Mouse (Mus musculus) frontal cortex, postnatal 36 days (tissue): ENCODE measurements around the gene Ccdc65.

Source experiments
- DNase-seq, 2 experiments: peaks; one replicate each; pipeline ENCODE4 v3.0.0; 2022; ENCODE audit warnings: low spot score in 2 of 2

The Ccdc65 gene

DNA sequence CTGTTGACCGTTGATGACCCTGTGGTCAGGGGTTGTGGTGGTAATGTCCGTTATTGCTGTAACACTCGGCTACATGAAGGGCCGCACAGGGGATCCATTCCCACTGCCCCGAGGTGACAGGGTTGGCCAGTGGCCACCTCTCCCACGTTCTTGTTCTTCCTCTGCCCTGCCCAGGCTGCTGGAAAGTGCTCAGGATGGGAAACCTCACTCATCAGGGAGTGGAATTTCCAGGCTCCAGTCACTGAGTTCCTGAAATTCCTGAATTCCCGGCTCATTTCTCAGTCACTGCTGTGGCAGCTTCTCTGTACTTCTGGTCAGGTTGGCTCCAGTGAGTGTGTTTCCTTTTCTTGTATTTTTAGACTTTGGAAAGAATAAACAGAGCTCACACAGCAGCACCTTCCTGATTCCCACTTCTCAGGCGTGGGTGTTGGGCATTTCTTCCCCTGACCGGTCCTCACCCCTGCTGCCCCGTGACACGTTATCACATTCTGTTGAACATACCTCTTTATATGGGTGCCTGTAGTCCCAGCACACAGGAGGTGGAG, 15.8 kb upstream of the Ccdc65 start:
- DNase-seq, result no peak

GRCm38 (mm10) chr15:98695726-98696125, 12.3 kb upstream of the Ccdc65 start:
- no peak for DNase-seq

DNA sequence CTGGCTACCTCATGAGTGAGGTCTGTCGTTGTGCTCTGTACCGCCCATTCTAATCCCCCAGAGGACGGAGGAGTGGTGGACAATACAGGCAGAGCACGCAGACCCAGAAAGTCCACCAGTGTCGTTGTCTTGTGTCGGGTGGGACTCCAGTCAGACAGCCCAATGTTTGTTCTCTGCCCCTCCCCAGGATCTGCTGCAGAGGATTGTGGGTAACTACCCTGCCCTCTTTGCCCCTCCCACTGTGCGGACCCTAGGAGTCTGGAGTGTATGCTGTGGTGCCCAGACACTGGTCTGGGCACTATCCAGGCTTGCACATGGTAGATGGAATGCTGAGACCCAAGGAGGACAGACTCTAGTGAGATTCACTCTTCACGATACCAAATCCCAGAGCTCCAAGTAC, 11.8 kb upstream of the Ccdc65 start:
- DNase-seq, result no peak

GRCm38 (mm10) chr15:98699190-98700105, 8.6 kb upstream of the Ccdc65 start:
- DNase-seq, result peak; percentile 93 to 96

DNA sequence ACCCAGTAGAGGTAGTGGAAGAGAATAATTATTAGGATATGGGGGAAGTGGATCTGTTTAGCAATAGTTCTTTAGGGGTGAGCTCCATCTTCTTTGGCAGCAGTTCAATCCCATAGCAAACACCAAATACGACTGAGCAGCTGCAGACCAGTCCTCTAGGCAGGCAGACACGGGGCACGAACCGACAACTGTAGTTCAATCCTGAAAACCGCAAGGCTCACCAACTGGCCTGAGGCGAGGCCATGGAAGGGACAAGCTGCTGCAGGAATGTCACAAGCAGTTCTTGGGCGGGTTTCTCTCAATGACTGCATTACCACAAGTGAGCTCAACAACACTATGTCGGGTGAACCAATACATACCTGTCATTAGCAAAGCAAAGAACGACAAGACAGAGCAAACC, 3.7 kb upstream of the Ccdc65 start:
- no peak for DNase-seq

DNA sequence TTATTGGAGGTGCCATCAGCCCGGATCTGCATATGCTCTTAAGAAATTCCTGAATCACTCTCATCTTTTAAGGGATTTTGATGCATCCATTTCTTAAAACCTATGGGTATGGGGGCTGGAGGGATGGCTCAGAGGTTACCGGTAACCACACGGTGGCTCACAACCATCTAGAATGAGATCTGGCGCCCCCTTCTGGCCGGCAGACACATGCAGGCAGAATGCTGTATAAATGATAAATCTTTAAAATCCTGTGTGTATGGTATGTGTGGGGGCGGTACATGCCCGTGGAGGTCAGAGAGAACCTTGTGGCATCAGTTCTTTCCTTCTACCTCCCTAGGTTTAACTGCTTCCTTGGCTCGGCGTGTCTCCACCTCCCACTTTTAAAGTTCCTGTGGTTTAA, 2.4 kb downstream of the Ccdc65 start:
- DNase-seq, result peak; percentile 73 to 75

- no peak for DNase-seq
Observed at GRCm38 (mm10) chr15:98714230-98714652, 6.2 kb downstream of the Ccdc65 start.

DNA sequence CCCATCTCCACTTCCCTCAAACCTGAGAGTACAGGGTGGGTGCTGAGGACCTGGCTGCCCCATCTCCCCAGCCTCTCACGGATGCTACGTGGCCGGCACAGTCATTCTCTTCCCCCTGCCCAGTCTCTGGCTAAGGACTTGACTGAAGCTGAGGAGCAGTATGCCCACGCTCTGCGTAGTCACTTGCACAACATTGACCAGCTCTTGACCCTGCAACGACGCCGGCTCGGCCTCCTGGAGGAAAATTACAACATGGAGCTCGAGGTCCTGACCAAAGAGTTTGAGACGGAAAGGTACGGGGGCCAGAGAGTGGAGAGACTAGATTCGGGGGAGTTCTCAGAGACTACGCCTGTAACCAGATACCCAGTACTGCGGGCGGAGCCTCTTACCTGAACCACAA, 9.3 kb downstream of the Ccdc65 start:
- DNase-seq, result no peak

DNA sequence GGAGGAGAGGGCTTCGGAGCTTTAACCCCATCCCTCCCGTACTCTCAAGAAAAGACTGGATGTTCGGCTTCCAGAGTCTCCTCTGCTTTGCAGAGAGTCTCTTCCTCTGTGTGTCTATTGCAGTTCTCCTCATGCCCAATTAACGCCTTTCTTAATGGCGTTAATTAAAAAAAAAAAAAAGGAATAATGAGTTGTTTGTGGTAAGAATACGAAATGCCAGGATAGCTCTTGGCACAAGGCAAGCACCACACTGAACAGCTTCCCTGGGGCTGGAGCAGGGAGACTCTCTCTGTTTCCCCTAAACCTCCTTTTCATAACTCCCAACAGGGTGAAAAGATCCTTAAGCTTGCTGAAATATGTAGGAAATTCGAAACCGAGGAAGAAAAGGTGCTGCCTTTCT, 14.2 kb downstream of the Ccdc65 start:
- DNase-seq, result no peak

GRCm38 (mm10) chr15:98722854-98723253, 14.8 kb downstream of the Ccdc65 start:
- no peak for DNase-seq

- no peak for DNase-seq
Observed at GRCm38 (mm10) chr15:98724441-98724840, 16.4 kb downstream of the Ccdc65 start.

DNA sequence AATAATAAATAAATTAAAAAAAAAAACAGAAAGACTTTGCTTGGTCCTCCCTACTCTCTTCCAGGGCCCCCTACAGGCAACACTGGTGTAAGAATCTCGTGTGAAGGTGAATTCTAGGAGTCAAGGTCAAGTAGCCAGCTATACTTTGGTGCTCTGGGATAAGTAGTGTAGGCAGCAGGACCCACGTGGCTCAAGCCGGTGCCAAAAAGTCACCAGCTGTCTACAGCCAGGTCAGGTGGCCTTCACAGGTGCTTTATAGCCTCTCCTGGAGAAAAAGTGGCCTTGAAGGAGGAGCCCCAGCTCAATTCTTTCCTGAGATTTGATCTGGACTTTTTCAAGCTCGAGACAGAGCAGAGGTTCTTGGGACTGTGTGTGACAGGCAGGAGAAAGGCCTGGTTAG, 18.1 kb downstream of the Ccdc65 start:
- DNase-seq, result no peak

GRCm38 (mm10) chr15:98726746-98727145, 18.7 kb downstream of the Ccdc65 start:
- DNase-seq, result no peak

DNA sequence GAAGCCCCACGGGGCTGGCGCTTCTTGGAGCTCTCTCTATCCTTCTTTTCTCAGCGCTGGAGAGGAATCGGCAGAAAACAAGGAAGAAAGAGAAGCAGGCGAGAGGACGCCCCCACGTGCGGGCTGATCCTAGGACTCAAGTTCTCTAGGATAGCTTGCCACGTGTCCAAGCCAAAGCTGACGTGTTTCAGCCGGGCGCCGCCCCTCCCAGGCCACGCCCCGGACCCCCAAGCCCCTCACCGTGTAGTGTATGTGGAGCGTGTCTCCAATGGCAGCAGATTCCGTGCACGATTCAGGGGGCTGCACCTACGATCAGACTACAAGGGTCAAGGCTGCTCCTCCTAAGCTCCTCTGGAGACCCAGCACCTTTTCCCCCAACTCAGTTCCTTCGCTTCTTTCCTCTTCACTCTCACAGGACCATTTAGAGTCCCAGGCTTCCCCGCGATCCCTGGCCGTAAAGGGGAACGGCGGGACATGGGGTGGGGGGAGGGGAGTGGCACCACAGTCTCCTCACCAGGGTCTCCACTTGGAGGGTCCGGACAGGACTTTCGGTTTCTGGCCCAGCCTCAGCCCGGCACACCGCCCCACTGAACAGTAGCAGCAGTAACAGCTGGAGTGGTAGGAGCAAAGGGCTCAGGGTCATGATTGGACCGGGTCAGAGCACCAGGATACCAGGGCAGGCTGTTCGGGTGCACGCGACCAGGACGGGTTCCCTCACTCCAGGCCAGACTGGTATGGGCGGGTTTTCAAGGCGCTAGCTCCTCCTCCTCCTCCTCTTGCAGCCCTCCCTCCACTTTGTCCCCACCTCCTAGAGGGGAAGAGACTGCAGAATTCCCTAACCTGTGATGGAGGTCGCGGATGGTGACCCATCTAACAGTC, 19.7 kb downstream of the Ccdc65 start, which contains the start of gene Fkbp11:
Gene Fkbp11 (minus strand): TSS at position 756 of the 879 bp plus-strand sequence.
- DNase-seq, result no peak

DNA sequence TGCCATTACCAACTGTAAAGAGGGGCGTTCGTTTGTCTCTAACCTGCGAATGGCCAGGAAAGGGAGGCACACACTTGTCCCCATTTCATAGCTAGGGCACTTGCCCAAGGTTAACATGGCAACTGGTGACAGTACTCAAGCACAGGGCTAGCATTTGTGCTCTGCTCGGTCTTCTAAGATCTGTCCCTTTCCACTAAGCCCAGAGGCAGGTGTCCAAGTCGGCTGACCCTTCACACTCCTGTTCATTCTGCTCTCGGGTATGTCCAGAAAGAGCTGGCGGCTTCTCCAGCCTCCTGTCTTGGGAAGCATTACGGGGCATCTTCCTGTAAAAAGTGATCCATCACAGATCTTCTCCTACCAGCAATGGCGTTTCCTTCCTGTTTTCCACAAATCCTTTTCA, 20.4 kb downstream of the Ccdc65 start:
- DNase-seq, result no peak

GRCm38 (mm10) chr15:98729791-98730545, 22.0 kb downstream of the Ccdc65 start:
- no peak for DNase-seq

DNA sequence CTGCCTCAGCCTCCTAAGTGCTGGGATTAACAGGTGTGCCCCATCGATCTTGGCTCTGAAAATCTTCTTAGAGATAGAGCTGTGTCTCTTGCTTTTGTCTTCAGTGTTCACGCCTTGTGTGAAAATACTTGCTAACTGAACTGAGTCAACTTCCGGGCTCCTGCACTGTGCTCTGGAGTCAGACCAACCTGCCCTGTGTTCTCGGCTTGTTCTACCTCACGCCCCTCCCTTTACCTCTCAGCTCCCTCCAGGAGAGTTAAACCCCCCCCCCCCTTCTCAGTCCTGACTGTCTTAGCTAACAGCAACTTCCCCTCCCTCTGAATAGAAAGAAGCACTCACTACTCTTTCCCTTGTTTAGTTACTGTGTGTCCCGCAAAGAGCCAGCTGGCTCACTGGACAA, 22.8 kb downstream of the Ccdc65 start:
- no peak for DNase-seq

GRCm38 (mm10) chr15:98732006-98732531, 24.1 kb downstream of the Ccdc65 start:
- no peak for DNase-seq

GRCm38 (mm10) chr15:98733370-98733769, 25.4 kb downstream of the Ccdc65 start:
- DNase-seq, result no peak

- DNase-seq, result no peak
Observed at GRCm38 (mm10) chr15:98733976-98734566, 26.1 kb downstream of the Ccdc65 start.

GRCm38 (mm10) chr15:98736521-98736920, 28.5 kb downstream of the Ccdc65 start:
- no peak for DNase-seq
